Mouse (Mus musculus) MEL (cell line): Measurements from ENCODE around the gene Atp13a4. TPM values are rescaled to one million over a fixed set of nuclear protein-coding genes. Genes with fewer than 3 reads are reported as not detected.

Experiments used
- DNase-seq: peaks from one replicate; pipeline ENCODE4 v3.0.0; 2011; ENCODE audit warnings: low read depth, low spot score
- H3K27ac ChIP-seq: 2 replicates; pipeline ENCODE4 v1.5.1; 2012; ENCODE audit warnings: low read depth, mild to moderate bottlenecking, control low read depth, low read length, moderate library complexity; ENCODE audit not compliant: control insufficient read depth
- H3K27me3 ChIP-seq, 2 experiments: fragments of 150-350 bp in 1 of 2; sonication (generic) in 1 of 2; 2 replicates each; pipeline ENCODE4 v1.6.1; 2012; ENCODE audit warnings: low read length in 2 of 2, mild to moderate bottlenecking in 2 of 2, improper control_type of control experiment in 1 of 2, moderate library complexity in 1 of 2; ENCODE audit not compliant: insufficient read depth in 2 of 2, control insufficient read depth in 1 of 2
- H3K36me3 ChIP-seq, 2 experiments: 2 replicates each; pipeline ENCODE4 v1.6.1; 2012 to 2014; ENCODE audit warnings: low read length in 2 of 2, improper control_type of control experiment in 1 of 2, inconsistent platforms in 1 of 2, mild to moderate bottlenecking in 1 of 2; ENCODE audit not compliant: insufficient read depth in 2 of 2, control insufficient read depth in 1 of 2
- H3K4me1 ChIP-seq, 2 experiments: fragments of 150-350 bp in 1 of 2; sonication (generic) in 1 of 2; 2 replicates each; pipeline ENCODE4 v1.6.1; 2012; ENCODE audit warnings: low read length in 2 of 2, improper control_type of control experiment in 1 of 2, mild to moderate bottlenecking in 1 of 2; ENCODE audit not compliant: insufficient read depth in 2 of 2, control insufficient read depth in 1 of 2
- H3K4me3 ChIP-seq, 2 experiments: fragments of 150-350 bp in 1 of 2; sonication (generic) in 1 of 2; 2 replicates each; pipeline ENCODE4 v1.5.1; 2012; ENCODE audit warnings: low read depth in 2 of 2, low read length in 2 of 2, mild to moderate bottlenecking in 2 of 2, moderate library complexity in 2 of 2, control low read depth in 1 of 2, improper control_type of control experiment in 1 of 2; ENCODE audit not compliant: control insufficient read depth in 1 of 2, insufficient read depth in 1 of 2
- H3K79me2 ChIP-seq: 2 replicates; pipeline ENCODE4 v1.6.1; 2012; ENCODE audit warnings: mild to moderate bottlenecking, low read length, moderate library complexity; ENCODE audit not compliant: control insufficient read depth, poor library complexity, insufficient read depth
- H3K9ac ChIP-seq: 2 replicates; pipeline ENCODE4 v1.6.1; 2012; ENCODE audit warnings: low read depth, mild to moderate bottlenecking, control low read depth, low read length, moderate library complexity; ENCODE audit not compliant: control insufficient read depth, poor library complexity, severe bottlenecking
- H3K9me3 ChIP-seq: fragments of 150-350 bp; sonication (generic); replicated peaks from 2 replicates; pipeline ENCODE4 v1.6.1; 2012; ENCODE audit warnings: mild to moderate bottlenecking, low read length, improper control_type of control experiment, moderate library complexity; ENCODE audit not compliant: insufficient read depth
- CHD1 ChIP-seq: IDR thresholded peaks from 2 replicates; pipeline ENCODE4 v1.6.1; 2012; ENCODE audit warnings: low read depth, mild to moderate bottlenecking, inconsistent platforms, low read length, improper control_type of control experiment
- CTCF ChIP-seq, 3 experiments: IDR thresholded peaks in 2 of 3; conservative IDR thresholded peaks in 1 of 3; 2 replicates each; pipeline ENCODE4 v1.5.1; 2011 to 2012; ENCODE audit warnings: low read length in 3 of 3, low read depth in 2 of 3, mild to moderate bottlenecking in 2 of 3, improper control_type of control experiment in 1 of 3, inconsistent platforms in 1 of 3, mixed read lengths in 1 of 3, moderate library complexity in 1 of 3; ENCODE audit not compliant: control insufficient read depth in 1 of 3, insufficient read depth in 1 of 3, poor library complexity in 1 of 3, severe bottlenecking in 1 of 3
- E2F4 ChIP-seq: IDR thresholded peaks from 2 replicates; pipeline ENCODE4 v1.6.1; 2011; ENCODE audit warnings: low read depth, low read length, improper control_type of control experiment, borderline replicate concordance
- EP300 ChIP-seq, 2 experiments: IDR thresholded peaks; 2 replicates each; pipeline ENCODE4 v1.6.1; 2011; ENCODE audit warnings: improper control_type of control experiment in 2 of 2, low read length in 2 of 2, low read depth in 1 of 2, mild to moderate bottlenecking in 1 of 2
- GABPA ChIP-seq: IDR thresholded peaks from 2 replicates; pipeline ENCODE4 v1.6.1; 2012; ENCODE audit warnings: low read depth, mild to moderate bottlenecking, inconsistent platforms, low read length, improper control_type of control experiment, moderate library complexity
- JUND ChIP-seq: IDR thresholded peaks from 2 replicates; pipeline ENCODE4 v1.6.1; 2011; ENCODE audit warnings: low read depth, mild to moderate bottlenecking, improper control_type of control experiment, low read length
- MAX ChIP-seq: IDR thresholded peaks from 2 replicates; pipeline ENCODE4 v1.6.1; 2011; ENCODE audit warnings: low read length, improper control_type of control experiment
- SMC3 ChIP-seq: IDR thresholded peaks from 2 replicates; pipeline ENCODE4 v1.6.1; 2011; ENCODE audit warnings: low read depth, low read length, improper control_type of control experiment
- TAL1 ChIP-seq: IDR thresholded peaks from 2 replicates; pipeline ENCODE4 v1.6.1; 2012; ENCODE audit warnings: mild to moderate bottlenecking, inconsistent platforms, low read length, moderate library complexity, mixed read lengths
- TBP ChIP-seq: IDR thresholded peaks from 2 replicates; pipeline ENCODE4 v1.8.0; 2011; ENCODE audit warnings: low read depth, low read length, improper control_type of control experiment
- USF1 ChIP-seq: IDR thresholded peaks from 2 replicates; pipeline ENCODE4 v1.6.1; 2014; ENCODE audit warnings: low read depth, mild to moderate bottlenecking, inconsistent platforms, low read length, improper control_type of control experiment, moderate library complexity
- USF2 ChIP-seq, 2 experiments: IDR thresholded peaks; 2 replicates each; pipeline ENCODE4 v1.6.1; 2011 to 2012; ENCODE audit warnings: improper control_type of control experiment in 2 of 2, low read length in 2 of 2, borderline replicate concordance in 1 of 2, inconsistent platforms in 1 of 2, low read depth in 1 of 2, mild to moderate bottlenecking in 1 of 2; ENCODE audit not compliant: insufficient read depth in 1 of 2
- ZC3H11A ChIP-seq: IDR thresholded peaks from 2 replicates; pipeline ENCODE4 v1.6.1; 2012; ENCODE audit warnings: low read depth, mild to moderate bottlenecking, inconsistent platforms, low read length, improper control_type of control experiment
- ZKSCAN1 ChIP-seq: IDR thresholded peaks from 2 replicates; pipeline ENCODE4 v1.6.1; 2012; ENCODE audit warnings: low read depth, mild to moderate bottlenecking, inconsistent platforms, low read length, improper control_type of control experiment, moderate library complexity
- polyA plus RNA-seq, 2 experiments: library from polyadenylated mRNA; stranded (reverse) in 1 of 2; unstranded in 1 of 2; fragments of >175 nt in 1 of 2; fragments of >200 nt in 1 of 2; gene quantifications; 2 replicates each; pipeline versions ENCODE4 v1.2.1 to v1.2.4; 2012; ENCODE audit warnings: low replicate concordance in 2 of 2, low read depth in 1 of 2; ENCODE audit not compliant: insufficient read length in 2 of 2, insufficient read depth in 1 of 2, missing spikeins in 1 of 2
- total RNA-seq: library from RNA; depleted of rRNA; stranded (reverse); fragments of 300-350 nt; gene quantifications from 2 replicates; pipeline ENCODE4 v1.2.3, GENCODE M21; 2012

Atp13a4 gene
- total and polyA plus RNA-seq, 3 experiments = not detected

- no peak overlapping the region for H3K9ac ChIP-seq
- no peaks in the 10 kb centered on the region for H3K27me3 ChIP-seq
- H3K36me3 ChIP-seq = no peaks in the 10 kb centered on the region
- H3K79me2 ChIP-seq = no peaks in the 10 kb centered on the region
- DNase-seq = no peak
- H3K4me3 ChIP-seq = no peak overlapping the region
- no peaks in the 10 kb centered on the region for H3K4me1 ChIP-seq
- H3K9me3 ChIP-seq = no peaks in the 10 kb centered on the region
- TF ChIP-seq ZC3H11A (no peak), USF2 (IDR thresholded peaks at IDR 0.05; ENCODE audit: borderline replicate concordance in 1 of 2, insufficient read depth in 1 of 2, low read depth in 1 of 2, low read length in 2 of 2) (no peak), USF1 (no peak), TBP (no peak), E2F4 (no peak), CHD1 (no peak), SMC3 (no peak)
- no peak overlapping the region for H3K27ac ChIP-seq
These were observed 103.2 kb downstream of the Atp13a4 start for GRCm38 (mm10) chr16:29441405-29441985.

DNA sequence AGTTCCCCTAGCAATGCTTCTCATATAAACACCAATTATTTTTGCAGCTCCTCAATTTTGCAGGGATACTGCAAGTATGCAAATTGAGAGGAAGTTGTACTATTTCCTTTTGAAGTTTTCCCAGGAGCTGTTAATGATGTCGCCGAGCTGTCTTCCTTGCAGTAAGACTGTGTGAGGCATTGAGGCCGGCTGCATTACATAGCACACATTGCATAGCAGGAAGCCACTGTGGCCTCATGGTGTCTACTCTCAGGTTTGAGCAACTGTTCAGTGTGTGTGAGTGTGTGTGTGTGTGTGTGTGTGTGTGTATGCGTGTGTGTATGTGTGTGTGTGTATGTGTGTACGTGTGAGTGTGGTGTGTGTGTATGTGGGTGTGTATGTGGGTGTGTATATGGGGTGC lies 106.6 kb downstream of the Atp13a4 start:
- Histone ChIP-seq H3K36me3 (no peaks in the 10 kb centered on the region), H3K9ac (no peak overlapping the region), H3K4me3 (no peak overlapping the region), H3K4me1 (no peaks in the 10 kb centered on the region), H3K9me3 (no peaks in the 10 kb centered on the region), H3K27me3 (no peaks in the 10 kb centered on the region), H3K27ac (no peak overlapping the region), H3K79me2 (no peaks in the 10 kb centered on the region)
- TF ChIP-seq EP300 (IDR thresholded peaks at IDR 0.05; ENCODE audit: low read depth in 1 of 2, low read length in 2 of 2) (no peak), GABPA (no peak), JUND (no peak), MAX (no peak), TAL1 (no peak), ZC3H11A (no peak), CHD1 (no peak)
- DNase-seq = no peak

- no peak for TF ChIP-seq E2F4
- TF ChIP-seq ZKSCAN1 = no peak
- TF ChIP-seq CTCF (IDR thresholded peaks at IDR 0.05 in 2 of 3, conservative IDR thresholded peaks at IDR 0.05 in 1 of 3; ENCODE audit: control insufficient read depth in 1 of 3, insufficient read depth in 1 of 3, low read depth in 2 of 3, low read length in 3 of 3, poor library complexity in 1 of 3, severe bottlenecking in 1 of 3) = no peak
- peak; percentile 12 for DNase-seq
- no peak overlapping the region for H3K27ac ChIP-seq
- no peaks in the 10 kb centered on the region for H3K4me1 ChIP-seq
- no peak overlapping the region for H3K4me3 ChIP-seq
- H3K36me3 ChIP-seq = no peaks in the 10 kb centered on the region
- no peaks in the 10 kb centered on the region for H3K27me3 ChIP-seq
- H3K79me2 ChIP-seq = no peaks in the 10 kb centered on the region
- no peak overlapping the region for H3K9ac ChIP-seq
- no peaks in the 10 kb centered on the region for H3K9me3 ChIP-seq
These were observed 108.9 kb downstream of the Atp13a4 start for GRCm38 (mm10) chr16:29435746-29436145.
